Mouse (Mus musculus): Measurements from ENCODE around the gene Dhx34. TPM values are rescaled to one million over a fixed set of nuclear protein-coding genes. Genes with fewer than 3 reads are reported as not detected.

Dhx34 gene
- polyA plus RNA-seq, 1 experiment from 2014 or later, result 19.2 TPM

- Histone ChIP-seq H3K4me3 (no peak overlapping the region), H3K27me3 (no peaks in the 10 kb centered on the region), H3K36me3 (peaks cover 95% of the 10 kb centered on the region), H3K27ac (no peak overlapping the region), H3K9ac (0 out of 2 replicates have a peak overlapping the region, but pooled peaks have one; percentile 24), H3K4me1 (no peaks in the 10 kb centered on the region), H3K4me2 (replicated peaks) (no peak overlapping the region), H3K9me3 (replicated peaks) (no peaks in the 10 kb centered on the region)
- ATAC-seq (ENCODE audit: low FRiP score), result no peak
- 84% methylated on average over 10 of the region's 10 CpGs for WGBS
Observed at GRCm38 (mm10) chr7:16207496-16207895, 14.3 kb downstream of the Dhx34 start.

DNA sequence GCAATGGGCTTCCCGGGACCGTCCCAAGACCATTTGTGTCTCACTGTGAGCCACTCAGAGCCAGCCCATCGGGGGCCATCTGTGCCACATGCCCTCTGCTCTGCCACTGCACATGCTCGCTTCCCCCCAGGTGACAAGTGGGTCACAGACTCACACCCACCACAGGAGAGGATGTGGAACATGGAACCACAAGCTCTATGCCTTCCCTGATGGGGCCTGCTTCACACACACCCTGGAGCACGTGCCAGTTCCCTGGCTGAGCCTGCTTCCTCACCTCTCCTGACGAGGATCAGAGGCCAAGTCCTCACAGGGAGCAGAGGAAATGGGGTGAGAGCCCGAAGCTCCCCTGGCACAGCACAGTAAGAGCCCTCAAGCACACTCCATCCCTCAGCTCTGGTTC, 14.8 kb downstream of the Dhx34 start:
- 88% methylated on average over 7 of the region's 7 CpGs for WGBS
- H3K9ac ChIP-seq, result 0 out of 2 replicates have a peak overlapping the region, but pooled peaks have one; percentile 24
- H3K4me3 ChIP-seq, result no peak overlapping the region
- no peak overlapping the region for H3K4me2 ChIP-seq (replicated peaks)
- no peaks in the 10 kb centered on the region for H3K27me3 ChIP-seq
- no peaks in the 10 kb centered on the region for H3K9me3 ChIP-seq (replicated peaks)
- no peak for ATAC-seq (ENCODE audit: low FRiP score)
- H3K27ac ChIP-seq, result no peak overlapping the region
- no peaks in the 10 kb centered on the region for H3K4me1 ChIP-seq
- peaks cover 95% of the 10 kb centered on the region for H3K36me3 ChIP-seq

DNA sequence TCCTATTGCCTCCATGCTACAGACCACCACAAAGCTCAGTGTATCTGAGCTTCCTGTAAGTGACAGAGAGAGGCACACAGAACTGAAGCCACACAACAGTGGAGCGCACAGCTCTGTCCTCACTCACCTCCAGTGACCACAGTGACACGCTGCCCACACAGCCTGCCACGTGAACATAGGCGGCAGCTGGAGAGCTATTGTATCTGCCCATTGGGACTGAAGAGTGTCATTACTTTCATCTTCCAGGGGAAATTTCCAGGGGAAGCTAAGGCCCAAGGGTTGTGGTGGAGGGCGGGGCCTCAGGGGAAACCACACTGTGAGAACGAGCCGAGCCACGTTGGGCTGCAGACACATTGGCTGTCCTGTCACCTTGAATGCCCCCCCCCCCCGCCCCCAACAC, 17.0 kb downstream of the Dhx34 start:
- Histone ChIP-seq H3K36me3 (peaks cover 95% of the 10 kb centered on the region), H3K4me2 (replicated peaks) (no peak overlapping the region), H3K4me3 (no peak overlapping the region), H3K9me3 (replicated peaks) (no peaks in the 10 kb centered on the region), H3K4me1 (no peaks in the 10 kb centered on the region), H3K27ac (no peak overlapping the region), H3K27me3 (no peaks in the 10 kb centered on the region), H3K9ac (no peak overlapping the region)
- no peak for ATAC-seq (ENCODE audit: low FRiP score)
- WGBS, result 77% methylated on average over 9 of the region's 9 CpGs

DNA sequence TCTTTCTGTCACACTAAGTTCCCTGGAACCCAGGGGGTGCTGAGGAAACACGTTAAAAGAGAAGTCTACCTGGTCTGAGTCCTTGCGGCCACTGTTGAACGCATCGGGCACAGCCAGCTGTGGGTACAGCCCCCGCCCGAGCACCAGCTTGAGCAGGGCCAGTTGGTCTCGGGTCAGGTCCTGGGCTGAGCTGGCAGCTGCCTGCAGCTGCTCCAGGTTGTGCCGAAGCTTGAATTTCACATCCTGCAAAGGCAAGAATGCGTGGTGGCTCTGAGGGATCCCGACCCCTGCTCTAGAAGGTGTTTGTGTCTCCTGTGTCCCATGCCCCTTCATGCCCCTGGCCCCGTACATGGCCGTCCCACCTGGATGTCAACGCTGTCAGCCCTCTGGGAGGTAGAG, 18.3 kb downstream of the Dhx34 start:
- H3K9me3 ChIP-seq (replicated peaks), result no peaks in the 10 kb centered on the region
- H3K9ac ChIP-seq, result no peak overlapping the region
- H3K4me3 ChIP-seq, result no peak overlapping the region
- 91% methylated on average over 13 of the region's 13 CpGs for WGBS
- no peak for ATAC-seq (ENCODE audit: low FRiP score)
- H3K27ac ChIP-seq, result no peak overlapping the region
- H3K4me2 ChIP-seq (replicated peaks), result no peak overlapping the region
- H3K27me3 ChIP-seq, result no peaks in the 10 kb centered on the region
- H3K4me1 ChIP-seq, result no peaks in the 10 kb centered on the region
- peaks cover 95% of the 10 kb centered on the region for H3K36me3 ChIP-seq

DNA sequence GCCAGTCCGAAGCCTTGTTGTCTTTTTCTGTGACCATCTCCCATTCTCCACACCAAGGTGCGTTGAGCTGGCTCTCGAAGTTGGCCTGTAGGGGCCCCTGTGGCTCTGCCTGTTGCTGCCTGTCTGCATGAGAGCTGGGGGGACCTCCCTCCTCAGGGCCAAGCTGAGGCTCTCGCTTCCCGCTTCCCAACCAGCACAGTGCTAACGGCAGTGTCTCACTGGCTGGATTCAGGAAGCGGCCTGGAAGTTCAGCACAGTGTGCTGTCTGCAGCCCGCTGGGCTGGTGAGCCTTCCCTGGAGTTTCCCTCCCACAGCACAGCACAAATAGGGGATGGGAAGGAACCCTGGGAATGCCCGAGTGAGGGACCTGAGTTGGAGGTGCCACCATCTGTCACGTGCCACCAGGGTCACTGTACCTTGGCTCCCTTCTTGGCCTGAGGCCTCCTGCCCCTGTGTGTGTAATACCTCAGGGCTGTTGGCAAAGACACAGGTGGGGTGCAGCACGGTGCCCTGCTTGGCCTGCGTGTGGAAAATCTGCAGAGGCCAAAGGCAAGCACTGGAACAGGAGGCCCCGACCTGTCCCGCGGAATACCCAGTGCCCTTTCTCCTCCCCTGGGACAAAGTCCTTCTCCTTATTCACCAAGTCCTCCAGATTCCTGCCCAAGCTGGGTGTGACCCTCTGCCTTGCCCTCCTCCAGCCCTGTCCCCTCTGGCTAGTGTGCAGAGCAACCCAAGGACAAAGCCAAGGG, 18.9 kb downstream of the Dhx34 start:
- WGBS, result 85% methylated on average over 15 of the region's 15 CpGs
- no peaks in the 10 kb centered on the region for H3K4me1 ChIP-seq
- H3K9ac ChIP-seq, result no peak overlapping the region
- no peak for ATAC-seq (ENCODE audit: low FRiP score)
- no peaks in the 10 kb centered on the region for H3K9me3 ChIP-seq (replicated peaks)
- H3K4me2 ChIP-seq (replicated peaks), result no peak overlapping the region
- no peak overlapping the region for H3K4me3 ChIP-seq
- no peaks in the 10 kb centered on the region for H3K27me3 ChIP-seq
- H3K36me3 ChIP-seq, result peaks cover 98% of the 10 kb centered on the region
- no peak overlapping the region for H3K27ac ChIP-seq

DNA sequence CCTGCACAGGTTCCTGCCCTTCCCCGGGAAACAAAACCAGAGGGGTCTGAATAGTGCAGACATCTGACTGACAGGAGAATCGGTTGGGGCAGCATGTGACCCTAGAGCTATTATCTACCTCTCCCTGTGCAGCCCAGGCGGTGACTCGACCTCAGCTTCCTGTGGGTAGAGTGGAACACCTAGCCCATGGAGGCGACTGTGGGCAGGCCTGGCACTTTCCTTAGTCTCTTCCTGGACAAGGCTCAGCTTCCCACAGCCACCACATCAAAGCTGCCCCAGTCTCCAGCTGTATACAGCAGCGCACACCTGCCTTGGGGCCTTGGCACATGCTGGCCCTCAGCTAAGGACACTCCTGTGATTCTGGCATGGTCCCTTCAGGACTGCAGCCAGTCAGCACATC, 20.7 kb downstream of the Dhx34 start:
- no peaks in the 10 kb centered on the region for H3K4me1 ChIP-seq
- no peaks in the 10 kb centered on the region for H3K9me3 ChIP-seq (replicated peaks)
- H3K27ac ChIP-seq, result no peak overlapping the region
- no peak overlapping the region for H3K9ac ChIP-seq
- no peak overlapping the region for H3K4me2 ChIP-seq (replicated peaks)
- ATAC-seq (ENCODE audit: low FRiP score), result no peak
- WGBS, result 87% methylated on average over 6 of the region's 6 CpGs
- H3K4me3 ChIP-seq, result no peak overlapping the region
- H3K36me3 ChIP-seq, result peaks cover 98% of the 10 kb centered on the region
- no peaks in the 10 kb centered on the region for H3K27me3 ChIP-seq

DNA sequence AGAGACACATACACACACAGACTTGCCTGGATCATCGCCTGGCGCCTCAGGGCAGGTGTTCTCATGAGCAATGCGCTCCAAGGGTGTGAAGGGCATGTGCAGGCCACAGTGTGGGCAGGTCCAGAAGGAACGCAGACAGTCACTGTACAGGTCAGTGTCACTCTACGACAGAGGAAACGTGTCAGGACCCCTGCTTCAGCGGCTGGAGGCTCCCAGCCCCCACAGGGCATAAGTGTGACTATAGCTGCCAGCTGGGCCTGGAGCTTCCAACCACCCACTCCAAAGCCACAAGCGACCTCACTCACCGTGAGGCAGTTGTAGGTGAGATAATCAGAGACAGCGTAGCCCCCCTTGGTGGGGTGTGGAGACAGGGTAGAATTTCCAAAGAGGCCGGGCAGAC, 23.3 kb downstream of the Dhx34 start:
- Histone ChIP-seq H3K4me2 (replicated peaks) (no peak overlapping the region), H3K36me3 (peaks cover 84% of the 10 kb centered on the region), H3K27ac (no peak overlapping the region), H3K9ac (no peak overlapping the region), H3K4me3 (no peak overlapping the region), H3K27me3 (no peaks in the 10 kb centered on the region), H3K4me1 (no peaks in the 10 kb centered on the region), H3K9me3 (replicated peaks) (no peaks in the 10 kb centered on the region)
- no peak for ATAC-seq (ENCODE audit: low FRiP score)
- 89% methylated on average over 11 of the region's 11 CpGs for WGBS

- 87% methylated on average over 5 of the region's 5 CpGs for WGBS
- Histone ChIP-seq H3K4me3 (no peak overlapping the region), H3K4me2 (replicated peaks) (no peak overlapping the region), H3K9me3 (replicated peaks) (no peaks in the 10 kb centered on the region), H3K27me3 (no peaks in the 10 kb centered on the region), H3K4me1 (0 out of 2 replicates have a peak, but pooled peaks cover 2% of the 10 kb centered on the region), H3K27ac (no peak overlapping the region), H3K9ac (peak overlapping the region; percentile 8; the same call in 1 of the 2 replicates), H3K36me3 (peaks cover 70% of the 10 kb centered on the region)
- no peak for ATAC-seq (ENCODE audit: low FRiP score)
Observed at GRCm38 (mm10) chr7:16197166-16197565, 24.7 kb downstream of the Dhx34 start.

DNA sequence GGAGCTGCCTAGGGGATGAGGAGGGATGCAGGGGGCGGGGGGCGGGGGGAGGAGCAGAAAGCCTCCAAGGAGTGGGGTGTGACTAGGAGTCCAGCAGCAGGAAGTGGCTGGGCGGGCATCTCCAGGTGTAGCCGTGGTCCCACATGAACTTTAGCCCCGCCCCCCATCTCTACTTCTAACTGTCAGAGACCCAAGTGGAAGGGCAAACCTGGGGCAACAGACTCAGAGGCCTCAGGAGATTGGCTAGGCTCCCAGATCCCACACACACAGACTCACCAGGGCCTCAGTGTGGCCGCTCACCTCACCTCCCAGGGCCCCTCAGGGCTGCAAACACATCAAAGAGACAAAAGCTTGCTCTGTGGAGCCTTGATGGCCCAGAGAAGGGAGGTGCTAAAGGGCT, 25.2 kb downstream of the Dhx34 start:
- Histone ChIP-seq H3K9ac (peak overlapping the region; percentile 8; the same call in 1 of the 2 replicates), H3K27me3 (no peaks in the 10 kb centered on the region), H3K36me3 (peaks cover 65% of the 10 kb centered on the region), H3K4me3 (no peak overlapping the region), H3K9me3 (replicated peaks) (no peaks in the 10 kb centered on the region), H3K27ac (no peak overlapping the region), H3K4me2 (replicated peaks) (no peak overlapping the region), H3K4me1 (0 out of 2 replicates have a peak, but pooled peaks cover 3% of the 10 kb centered on the region)
- WGBS, result 77% methylated on average over 6 of the region's 6 CpGs
- ATAC-seq (ENCODE audit: low FRiP score), result no peak

GRCm38 (mm10) chr7:16193702-16194101, 28.1 kb downstream of the Dhx34 start:
- no peak overlapping the region for H3K4me2 ChIP-seq (replicated peaks)
- H3K27me3 ChIP-seq, result no peaks in the 10 kb centered on the region
- WGBS, result 59% methylated on average over 3 of the region's 3 CpGs
- 0 out of 2 replicates have a peak, but pooled peaks cover 3% of the 10 kb centered on the region for H3K4me1 ChIP-seq
- H3K27ac ChIP-seq, result no peak overlapping the region
- H3K4me3 ChIP-seq, result no peak overlapping the region
- no peak for ATAC-seq (ENCODE audit: low FRiP score)
- H3K9me3 ChIP-seq (replicated peaks), result no peaks in the 10 kb centered on the region
- H3K9ac ChIP-seq, result no peak overlapping the region
- peaks cover 36% of the 10 kb centered on the region for H3K36me3 ChIP-seq

GRCm38 (mm10) chr7:16192315-16192714, 29.5 kb downstream of the Dhx34 start:
- peak; percentile 57 for ATAC-seq (ENCODE audit: low FRiP score)
- Histone ChIP-seq H3K36me3 (peaks cover 22% of the 10 kb centered on the region), H3K4me2 (replicated peaks) (no peak overlapping the region), H3K27ac (no peak overlapping the region), H3K9ac (no peak overlapping the region), H3K27me3 (no peaks in the 10 kb centered on the region), H3K4me3 (no peak overlapping the region), H3K4me1 (0 out of 2 replicates have a peak, but pooled peaks cover 3% of the 10 kb centered on the region), H3K9me3 (replicated peaks) (no peaks in the 10 kb centered on the region)
- WGBS, result 17% methylated on average over 5 of the region's 5 CpGs

- Histone ChIP-seq H3K4me2 (replicated peaks) (no peak overlapping the region), H3K27ac (no peak overlapping the region), H3K4me1 (0 out of 2 replicates have a peak, but pooled peaks cover 3% of the 10 kb centered on the region), H3K36me3 (peaks cover 42% of the 10 kb centered on the region), H3K4me3 (no peak overlapping the region), H3K27me3 (no peaks in the 10 kb centered on the region), H3K9ac (no peak overlapping the region), H3K9me3 (replicated peaks) (no peaks in the 10 kb centered on the region; the same call in none of the 2 replicates)
- WGBS, result 84% methylated on average over 8 of the region's 8 CpGs
- no peak for ATAC-seq (ENCODE audit: low FRiP score)
Observed at GRCm38 (mm10) chr7:16187494-16187893, 34.3 kb downstream of the Dhx34 start.

DNA sequence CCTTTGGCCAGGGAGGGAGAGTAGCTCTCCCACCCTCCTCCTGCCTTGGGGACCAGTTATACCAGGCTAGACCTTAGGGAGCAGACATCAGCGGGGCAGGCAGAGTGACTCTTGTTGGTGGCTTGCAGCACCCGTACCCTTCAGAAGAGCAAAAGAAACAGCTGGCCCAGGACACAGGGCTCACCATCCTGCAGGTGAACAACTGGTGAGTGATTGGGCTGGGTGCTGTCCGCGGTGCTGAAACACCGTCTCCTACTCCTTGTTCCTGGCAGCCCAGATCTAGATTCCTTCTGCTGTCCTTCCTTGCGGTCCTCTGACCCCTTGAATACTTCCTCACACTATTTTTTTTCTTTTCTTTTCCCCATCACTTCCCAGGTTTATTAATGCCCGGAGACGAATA, 38.2 kb downstream of the Dhx34 start:
- ATAC-seq (ENCODE audit: low FRiP score), result no peak
- H3K9me3 ChIP-seq (replicated peaks), result no peaks in the 10 kb centered on the region; the same call in none of the 2 replicates
- no peak overlapping the region for H3K27ac ChIP-seq
- H3K4me3 ChIP-seq, result no peak overlapping the region
- H3K27me3 ChIP-seq, result no peaks in the 10 kb centered on the region
- H3K4me1 ChIP-seq, result no peaks in the 10 kb centered on the region
- 33% methylated on average over 8 of the region's 8 CpGs for WGBS
- H3K4me2 ChIP-seq (replicated peaks), result no peak overlapping the region
- H3K36me3 ChIP-seq, result peaks cover 71% of the 10 kb centered on the region
- H3K9ac ChIP-seq, result no peak overlapping the region

Data from hindbrain, embryonic 12.5 days (tissue).